Mouse (Mus musculus) hindbrain, postnatal 0 days (tissue): ENCODE measurements around the gene B430306N03Rik. TPM values are rescaled to one million over a fixed set of nuclear protein-coding genes. Genes with fewer than 3 reads are reported as not detected.
"Not testable (repeated sequence)": the region's sequence is repeated elsewhere in the genome, so short reads cannot be mapped to it uniquely, and the experiment has no call there.

ENCODE experiments used
- ATAC-seq: fragments of 200-750 bp; cut with Nextera tagmentation; 2 replicates; pipeline ENCODE4 v1.8.0; 2017; ENCODE audit warnings: mild to moderate bottlenecking, moderate TSS enrichment, moderate library complexity
- DNase-seq: peaks from one replicate; pipeline ENCODE4 v3.0.0-alpha.2; 2015; ENCODE audit warnings: low spot score
- H3K27ac ChIP-seq: fragments of 300-500 bp; sonication (generic); 2 replicates; pipeline ENCODE4 v1.5.1; 2014; ENCODE audit warnings: mild to moderate bottlenecking
- H3K27me3 ChIP-seq: fragments of 300-500 bp; sonication (generic); 2 replicates; pipeline ENCODE4 v1.6.1; 2014; ENCODE audit warnings: low read length, mixed read lengths; ENCODE audit not compliant: insufficient read depth
- H3K36me3 ChIP-seq: fragments of 300-500 bp; sonication (generic); 2 replicates; pipeline ENCODE4 v1.6.1; 2014; ENCODE audit warnings: low read length, mixed read lengths; ENCODE audit not compliant: insufficient read depth
- H3K4me1 ChIP-seq: fragments of 300-500 bp; sonication (generic); 2 replicates; pipeline ENCODE4 v1.6.1; 2014; ENCODE audit warnings: antibody characterized with exemption, low read length, mixed read lengths; ENCODE audit not compliant: insufficient read depth
- H3K4me2 ChIP-seq: fragments of 300-500 bp; sonication (generic); 2 replicates; pipeline ENCODE4 v1.6.1; 2014; ENCODE audit warnings: low read depth, mild to moderate bottlenecking, low read length, moderate library complexity, mixed read lengths
- H3K4me3 ChIP-seq: fragments of 300-500 bp; sonication (generic); 2 replicates; pipeline ENCODE4 v1.5.1; 2014; ENCODE audit warnings: low read length
- H3K9ac ChIP-seq: fragments of 300-500 bp; sonication (generic); replicated peaks from 2 replicates; pipeline ENCODE4 v1.6.1; 2014; ENCODE audit warnings: mild to moderate bottlenecking, low read length, moderate library complexity, mixed read lengths
- H3K9me3 ChIP-seq: fragments of 300-500 bp; sonication (generic); 2 replicates; pipeline ENCODE4 v1.6.1; 2016; ENCODE audit warnings: low read length, mixed read lengths
- CTCF ChIP-seq: IDR thresholded peaks from 2 replicates; pipeline ENCODE4 v1.5.1; 2016; ENCODE audit warnings: antibody characterized with exemption, control low read depth, low read depth
- WGBS: fragments of 180-500 bp; shearing (Covaris S2); extraction: QIAGEN DNeasy Blood & Tissue Kit; methylation state at CpG from one replicate; pipeline ENCODE4 v1.1.7; 2014; 5-methylcytosine and 5-hydroxymethylcytosine counted together
- polyA plus RNA-seq: library from polyadenylated mRNA; unstranded; fragments of >200 nt; fragmentation: Nextera tagmentation; extraction: Ambion mirVana; gene quantifications from 2 replicates; pipeline ENCODE4 v1.2.1, GENCODE M21; 2015
- total RNA-seq: library from RNA; depleted of rRNA; stranded (reverse); fragments of >200 nt; gene quantifications from 2 replicates; pipeline ENCODE4 v1.2.3, GENCODE M21; 2014

The B430306N03Rik gene
- total and polyA plus RNA-seq, 2 experiments from 2014 or later, result 0.05 TPM; not detected in 1

GRCm38 (mm10) chr17:48345824-48346223, 29.9 kb downstream of the B430306N03Rik start:
- no peaks in the 10 kb centered on the region for H3K36me3 ChIP-seq

GRCm38 (mm10) chr17:48346231-48346630, 30.3 kb downstream of the B430306N03Rik start, which contains the start of gene Trem2:
TSS of gene Trem2 (plus strand) at chr17:48346401.
- WGBS, result 80% methylated on average over 5 of the region's 5 CpGs
- Histone ChIP-seq H3K36me3 (no peaks in the 10 kb centered on the region), H3K4me2 (no peak within 1 kb of the TSS), H3K4me1 (no peaks in the 10 kb centered on the region), H3K9ac (no peak within 1 kb of the TSS), H3K4me3 (no peak within 1 kb of the TSS), H3K27me3 (no peaks in the 10 kb centered on the region), H3K9me3 (no peaks in the 10 kb centered on the region), H3K27ac (no peak within 1 kb of the TSS)
- TF ChIP-seq CTCF, result no peak
- no peak for DNase-seq
- ATAC-seq, result no peak

More at GRCm38 (mm10) chr17:48345824-48346223, 29.9 kb downstream of the B430306N03Rik start:
- no peak for ATAC-seq
- no peak for TF ChIP-seq CTCF
- Histone ChIP-seq H3K4me1 (no peaks in the 10 kb centered on the region), H3K4me2 (no peak overlapping the region), H3K9me3 (no peaks in the 10 kb centered on the region), H3K27ac (no peak overlapping the region), H3K27me3 (no peaks in the 10 kb centered on the region), H3K4me3 (no peak overlapping the region), H3K9ac (no peak overlapping the region)
- 88% methylated on average over 4 of the region's 4 CpGs for WGBS
- no peak for DNase-seq

GRCm38 (mm10) chr17:48346834-48347233, 30.9 kb downstream of the B430306N03Rik start:
- Histone ChIP-seq H3K4me2 (no peak overlapping the region), H3K4me1 (no peaks in the 10 kb centered on the region), H3K9ac (no peak overlapping the region), H3K27me3 (no peaks in the 10 kb centered on the region), H3K36me3 (no peaks in the 10 kb centered on the region), H3K4me3 (no peak overlapping the region), H3K9me3 (no peaks in the 10 kb centered on the region), H3K27ac (no peak overlapping the region)
- no peak for ATAC-seq
- WGBS, result 67% methylated on average over 4 of the region's 4 CpGs
- DNase-seq, result no peak
- TF ChIP-seq CTCF, result no peak

GRCm38 (mm10) chr17:48347287-48347686, 31.3 kb downstream of the B430306N03Rik start:
- no peak overlapping the region for H3K27ac ChIP-seq
- WGBS, result 78% methylated on average over 2 of the region's 2 CpGs
- no peak for TF ChIP-seq CTCF

GRCm38 (mm10) chr17:48350681-48351193, 34.8 kb downstream of the B430306N03Rik start:
- no peak overlapping the region for H3K4me3 ChIP-seq
- 72% methylated on average over 5 of the region's 5 CpGs for WGBS
- H3K9me3 ChIP-seq, result no peaks in the 10 kb centered on the region
- no peaks in the 10 kb centered on the region for H3K36me3 ChIP-seq
- no peak overlapping the region for H3K27ac ChIP-seq
- H3K4me2 ChIP-seq, result no peak overlapping the region
- no peaks in the 10 kb centered on the region for H3K27me3 ChIP-seq
- DNase-seq (no peak), ATAC-seq (no peak)
- TF ChIP-seq CTCF, result no peak
- H3K9ac ChIP-seq, result no peak overlapping the region
- H3K4me1 ChIP-seq, result no peaks in the 10 kb centered on the region

More at GRCm38 (mm10) chr17:48347287-48347686, 31.3 kb downstream of the B430306N03Rik start:
- Histone ChIP-seq H3K9me3 (no peaks in the 10 kb centered on the region), H3K4me1 (no peaks in the 10 kb centered on the region), H3K36me3 (no peaks in the 10 kb centered on the region), H3K27me3 (no peaks in the 10 kb centered on the region), H3K9ac (no peak overlapping the region), H3K4me3 (no peak overlapping the region), H3K4me2 (no peak overlapping the region)
- DNase-seq, result no peak
- ATAC-seq, result no peak

GRCm38 (mm10) chr17:48352976-48353375, 37.0 kb downstream of the B430306N03Rik start:
- not testable (repeated sequence) for H3K4me1 ChIP-seq, H3K4me2 ChIP-seq, ATAC-seq, H3K9ac ChIP-seq, H3K4me3 ChIP-seq, H3K36me3 ChIP-seq, H3K27me3 ChIP-seq, H3K27ac ChIP-seq, H3K9me3 ChIP-seq, DNase-seq
- 52% methylated on average over 7 of the region's 7 CpGs for WGBS

- H3K4me1 ChIP-seq, result no peaks in the 10 kb centered on the region
- H3K9ac ChIP-seq, result no peak overlapping the region
- no peak overlapping the region for H3K4me3 ChIP-seq
- H3K36me3 ChIP-seq, result no peaks in the 10 kb centered on the region
- H3K27ac ChIP-seq, result no peak overlapping the region
- no peak overlapping the region for H3K4me2 ChIP-seq
- DNase-seq, result no peak
- ATAC-seq, result no peak
- TF ChIP-seq CTCF, result no peak
- WGBS, result 90% methylated on average over 3 of the region's 3 CpGs
- no peaks in the 10 kb centered on the region for H3K27me3 ChIP-seq
- no peaks in the 10 kb centered on the region for H3K9me3 ChIP-seq
Observed at GRCm38 (mm10) chr17:48355822-48356221, 39.9 kb downstream of the B430306N03Rik start.
